Mouse (Mus musculus) stomach, embryonic 14.5 days (tissue): Measurements from ENCODE around the gene Sema4d. TPM values are rescaled to one million over a fixed set of nuclear protein-coding genes. Genes with fewer than 3 reads are reported as not detected.

Experiments used
- ATAC-seq: fragments of 200-750 bp; cut with Nextera tagmentation; 2 replicates; pipeline ENCODE4 v1.8.0; 2017; ENCODE audit warnings: low read depth, moderate TSS enrichment; ENCODE audit not compliant: insufficient number of reproducible peaks, insufficient read depth, low FRiP score
- H3K27ac ChIP-seq: fragments of 300-500 bp; sonication (generic); 2 replicates; pipeline ENCODE4 v1.5.1; 2014; ENCODE audit warnings: mild to moderate bottlenecking, low read length, moderate library complexity, mixed read lengths
- H3K27me3 ChIP-seq: fragments of 300-500 bp; sonication (generic); 2 replicates; pipeline ENCODE4 v1.6.1; 2014; ENCODE audit warnings: low read length, control low read depth, mixed read lengths; ENCODE audit not compliant: control insufficient read depth, insufficient read depth
- H3K36me3 ChIP-seq: fragments of 300-500 bp; sonication (generic); 2 replicates; pipeline ENCODE4 v1.6.1; 2014; ENCODE audit warnings: mild to moderate bottlenecking, control low read depth, low read length, moderate library complexity, mixed read lengths; ENCODE audit not compliant: control insufficient read depth, insufficient read depth
- H3K4me1 ChIP-seq: fragments of 300-500 bp; sonication (generic); 2 replicates; pipeline ENCODE4 v1.6.1; 2014; ENCODE audit warnings: low read length, control low read depth, mixed read lengths; ENCODE audit not compliant: control insufficient read depth, insufficient read depth
- H3K4me2 ChIP-seq: fragments of 300-500 bp; sonication (generic); replicated peaks from 2 replicates; pipeline ENCODE4 v1.6.1; 2014; ENCODE audit warnings: low read depth, low read length, control low read depth
- H3K4me3 ChIP-seq: fragments of 300-500 bp; sonication (generic); 2 replicates; pipeline ENCODE4 v1.5.1; 2014; ENCODE audit warnings: low read depth, low read length, control low read depth
- H3K9ac ChIP-seq: fragments of 300-500 bp; sonication (generic); replicated peaks from 2 replicates; pipeline ENCODE4 v1.6.1; 2014; ENCODE audit warnings: low read depth, mild to moderate bottlenecking, control low read depth, low read length, moderate library complexity, mixed read lengths
- H3K9me3 ChIP-seq: fragments of 300-500 bp; sonication (generic); 2 replicates; pipeline ENCODE4 v1.6.1; 2016; ENCODE audit warnings: low read depth, low read length, control low read depth; ENCODE audit not compliant: control insufficient read depth
- WGBS: fragments of 180-500 bp; shearing (Covaris S2); extraction: QIAGEN DNeasy Blood & Tissue Kit; methylation state at CpG from one replicate; pipeline ENCODE4 v1.1.7; 2014; 5-methylcytosine and 5-hydroxymethylcytosine counted together
- polyA plus RNA-seq: library from polyadenylated mRNA; unstranded; fragments of >200 nt; fragmentation: Nextera tagmentation; extraction: Ambion mirVana; gene quantifications from 2 replicates; pipeline ENCODE4 v1.2.1, GENCODE M21; 2014

The Sema4d gene
- polyA plus RNA-seq, 1 experiment from 2014 or later: 9.0 TPM

DNA sequence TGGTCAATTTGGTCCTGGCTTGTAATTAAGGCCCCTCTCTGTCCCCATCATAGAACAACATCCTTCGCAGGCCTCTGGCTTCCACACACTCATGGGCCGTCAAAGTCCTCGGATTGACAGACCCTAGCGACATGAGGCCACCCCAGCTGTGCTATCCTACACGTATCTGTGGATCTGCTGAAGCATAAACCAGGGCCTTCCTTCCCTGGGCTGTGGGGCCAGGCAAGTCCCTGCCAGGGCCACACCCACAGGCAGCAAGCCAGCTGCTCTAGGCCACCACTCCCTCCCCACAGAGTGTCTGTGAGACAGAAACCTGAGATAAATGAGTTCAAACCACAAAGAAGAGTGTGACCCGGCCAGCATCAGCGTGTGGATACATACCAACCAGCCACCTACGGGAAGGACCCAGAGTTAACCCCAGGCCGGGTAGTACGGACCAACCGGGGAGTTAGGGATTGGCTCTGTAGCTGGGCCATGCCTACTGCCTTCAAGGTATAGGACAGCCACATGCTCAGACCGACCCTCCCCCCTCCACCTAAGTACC, 45.5 kb downstream of the Sema4d start:
- WGBS: 44% methylated on average over 12 of the region's 12 CpGs
- Histone ChIP-seq H3K27ac (no peak overlapping the region; the same call in 1 of the 2 replicates), H3K4me2 (no peak overlapping the region), H3K9me3 (no peaks in the 10 kb centered on the region), H3K4me3 (no peak overlapping the region), H3K36me3 (no peaks in the 10 kb centered on the region), H3K4me1 (peaks cover 9% of the 10 kb centered on the region; the same call in 1 of the 2 replicates), H3K27me3 (no peaks in the 10 kb centered on the region), H3K9ac (no peak overlapping the region)
- peak; percentile 75 for ATAC-seq

GRCm38 (mm10) chr13:51747069-51747468, 46.5 kb downstream of the Sema4d start:
- no peak overlapping the region for H3K27ac ChIP-seq
- no peaks in the 10 kb centered on the region for H3K9me3 ChIP-seq
- no peak overlapping the region for H3K4me2 ChIP-seq
- H3K27me3 ChIP-seq: no peaks in the 10 kb centered on the region
- H3K9ac ChIP-seq: no peak overlapping the region
- no peaks in the 10 kb centered on the region for H3K36me3 ChIP-seq
- no peak for ATAC-seq
- H3K4me1 ChIP-seq: peaks cover 5% of the 10 kb centered on the region; the same call in 1 of the 2 replicates
- no peak overlapping the region for H3K4me3 ChIP-seq
- whole genome bisulfite sequencing: 89% methylated on average over 7 of the region's 7 CpGs

DNA sequence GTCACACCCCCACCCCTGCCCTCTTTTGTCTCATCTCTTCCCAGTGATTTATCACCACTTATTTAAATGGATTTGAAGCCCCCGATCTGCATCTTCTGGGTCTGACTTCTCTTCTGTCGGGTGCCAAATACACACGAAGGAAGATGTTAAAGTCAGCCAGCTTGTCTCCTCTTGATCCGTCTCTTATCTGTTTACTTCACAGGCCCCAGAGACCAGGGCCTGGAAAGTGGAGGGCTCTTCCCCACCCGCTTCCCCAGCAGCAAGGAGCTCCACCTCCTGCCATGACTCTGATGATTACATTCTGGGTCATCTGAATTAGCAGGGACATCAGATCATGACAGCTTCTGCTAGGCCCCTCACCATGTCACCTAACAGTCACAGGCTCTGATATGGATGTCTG, 47.7 kb downstream of the Sema4d start:
- WGBS: 28% methylated on average over 5 of the region's 5 CpGs
- Histone ChIP-seq H3K9me3 (no peaks in the 10 kb centered on the region), H3K27ac (no peak overlapping the region), H3K4me2 (no peak overlapping the region), H3K36me3 (no peaks in the 10 kb centered on the region), H3K4me3 (no peak overlapping the region), H3K27me3 (no peaks in the 10 kb centered on the region), H3K4me1 (peaks cover 5% of the 10 kb centered on the region; the same call in 1 of the 2 replicates), H3K9ac (no peak overlapping the region)
- ATAC-seq: no peak

- ATAC-seq: no peak
- no peak overlapping the region for H3K9ac ChIP-seq
- 63% methylated on average over 3 of the region's 3 CpGs for WGBS
- no peak overlapping the region for H3K4me2 ChIP-seq
- H3K27ac ChIP-seq: no peak overlapping the region
- H3K9me3 ChIP-seq: no peaks in the 10 kb centered on the region
- no peak overlapping the region for H3K4me3 ChIP-seq
- H3K27me3 ChIP-seq: no peaks in the 10 kb centered on the region
- no peaks in the 10 kb centered on the region for H3K36me3 ChIP-seq
- peaks cover 5% of the 10 kb centered on the region; the same call in 1 of the 2 replicates for H3K4me1 ChIP-seq
These were observed 49.7 kb downstream of the Sema4d start for GRCm38 (mm10) chr13:51743855-51744254.

DNA sequence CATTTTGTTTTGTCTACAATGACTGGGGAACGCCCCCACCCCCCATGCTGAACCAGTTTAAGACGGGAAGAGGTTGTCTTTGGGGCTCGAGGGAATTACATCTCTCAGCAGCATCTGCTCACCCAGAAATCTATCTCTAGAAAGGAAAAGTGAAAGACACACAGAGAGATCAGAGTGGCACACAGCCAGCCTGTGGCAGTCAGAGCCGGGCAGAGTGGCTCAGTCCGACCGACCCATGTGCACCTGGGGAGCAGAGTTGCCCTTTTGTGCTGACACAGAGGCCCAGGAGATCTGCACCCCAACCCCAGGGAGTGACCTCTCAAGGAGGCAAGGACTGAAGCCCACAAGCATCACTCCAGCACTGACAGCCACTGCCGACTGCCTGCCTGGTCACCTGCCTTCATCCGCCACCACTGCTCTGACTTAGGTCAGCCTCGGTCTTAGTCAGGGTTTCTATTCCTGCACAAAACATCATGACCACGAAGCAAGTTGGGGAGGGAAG, 50.9 kb downstream of the Sema4d start:
- no peak overlapping the region for H3K27ac ChIP-seq
- no peaks in the 10 kb centered on the region for H3K27me3 ChIP-seq
- H3K9me3 ChIP-seq: no peaks in the 10 kb centered on the region
- H3K9ac ChIP-seq: no peak overlapping the region
- no peak for ATAC-seq
- no peaks in the 10 kb centered on the region for H3K4me1 ChIP-seq
- H3K4me3 ChIP-seq: no peak overlapping the region
- WGBS: 84% methylated on average over 10 of the region's 10 CpGs
- H3K4me2 ChIP-seq: no peak overlapping the region
- no peaks in the 10 kb centered on the region for H3K36me3 ChIP-seq

GRCm38 (mm10) chr13:51740776-51741175, 52.8 kb downstream of the Sema4d start:
- no peak overlapping the region for H3K9ac ChIP-seq
- no peak overlapping the region for H3K4me3 ChIP-seq
- H3K9me3 ChIP-seq: no peaks in the 10 kb centered on the region
- no peaks in the 10 kb centered on the region for H3K36me3 ChIP-seq
- ATAC-seq: no peak
- H3K27me3 ChIP-seq: no peaks in the 10 kb centered on the region
- WGBS: 74% methylated on average over 5 of the region's 5 CpGs
- H3K4me2 ChIP-seq: no peak overlapping the region
- H3K4me1 ChIP-seq: no peaks in the 10 kb centered on the region
- H3K27ac ChIP-seq: no peak overlapping the region

DNA sequence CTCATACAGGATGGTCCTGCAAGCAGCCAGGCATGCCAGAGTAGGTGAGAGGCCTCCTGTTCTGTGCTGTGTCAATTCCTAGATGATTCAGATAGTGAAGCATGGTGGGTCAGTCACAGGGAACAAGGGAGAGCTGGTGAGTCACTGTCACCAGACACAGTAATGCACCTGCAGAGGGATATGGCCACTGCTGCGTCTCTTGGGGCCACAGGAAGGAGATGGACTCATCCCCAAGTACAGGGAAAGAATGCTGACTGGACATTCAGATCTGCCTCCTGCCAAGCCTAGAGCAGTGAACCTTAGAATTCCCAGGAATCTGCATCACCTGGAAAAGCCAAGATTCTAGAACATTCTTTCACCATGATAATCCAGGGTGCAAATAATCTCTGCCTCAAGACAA, 53.8 kb downstream of the Sema4d start:
- Histone ChIP-seq H3K4me3 (no peak overlapping the region), H3K4me2 (no peak overlapping the region), H3K4me1 (no peaks in the 10 kb centered on the region), H3K27ac (no peak overlapping the region), H3K36me3 (no peaks in the 10 kb centered on the region), H3K9ac (no peak overlapping the region), H3K27me3 (no peaks in the 10 kb centered on the region), H3K9me3 (no peaks in the 10 kb centered on the region)
- WGBS: 79% methylated on average over 1 of the region's 1 CpGs
- ATAC-seq: no peak

- 94% methylated on average over 11 of the region's 11 CpGs for WGBS
- no peak overlapping the region for H3K27ac ChIP-seq
- no peaks in the 10 kb centered on the region for H3K27me3 ChIP-seq
- H3K9ac ChIP-seq: no peak overlapping the region
- no peaks in the 10 kb centered on the region for H3K36me3 ChIP-seq
- ATAC-seq: no peak
- no peaks in the 10 kb centered on the region for H3K4me1 ChIP-seq
- no peak overlapping the region for H3K4me2 ChIP-seq
- no peak overlapping the region for H3K4me3 ChIP-seq
- H3K9me3 ChIP-seq: no peaks in the 10 kb centered on the region
These were observed 54.9 kb downstream of the Sema4d start for GRCm38 (mm10) chr13:51738531-51739117.
